Mouse (Mus musculus) midbrain, postnatal 0 days (tissue): ENCODE results near the gene Zranb1. TPM values are rescaled to one million over a fixed set of nuclear protein-coding genes. Genes with fewer than 3 reads are reported as not detected.

Experiments
- ATAC-seq: fragments of 200-750 bp; cut with Nextera tagmentation; 2 replicates; pipeline ENCODE4 v1.8.0; 2017; ENCODE audit warnings: moderate number of reproducible peaks, mild to moderate bottlenecking, moderate TSS enrichment, moderate library complexity; ENCODE audit not compliant: low FRiP score
- DNase-seq: peaks from one replicate; pipeline ENCODE4 v3.0.0-alpha.2; 2015; ENCODE audit warnings: low spot score
- H3K27ac ChIP-seq: fragments of 300-500 bp; sonication (generic); 2 replicates; pipeline ENCODE4 v1.5.1; 2014; ENCODE audit warnings: low read depth, mild to moderate bottlenecking, low read length, mixed read lengths
- H3K27me3 ChIP-seq: fragments of 300-500 bp; sonication (generic); 2 replicates; pipeline ENCODE4 v1.6.1; 2014; ENCODE audit warnings: low read length, control low read depth, mixed read lengths; ENCODE audit not compliant: insufficient read depth
- H3K36me3 ChIP-seq: fragments of 300-500 bp; sonication (generic); 2 replicates; pipeline ENCODE4 v1.6.1; 2014; ENCODE audit warnings: low read length, control low read depth, mixed read lengths; ENCODE audit not compliant: insufficient read depth
- H3K4me1 ChIP-seq: fragments of 300-500 bp; sonication (generic); 2 replicates; pipeline ENCODE4 v1.6.1; 2014; ENCODE audit warnings: mild to moderate bottlenecking, control low read depth, antibody characterized with exemption, low read length, mixed read lengths; ENCODE audit not compliant: insufficient read depth
- H3K4me2 ChIP-seq: fragments of 300-500 bp; sonication (generic); 2 replicates; pipeline ENCODE4 v1.6.1; 2014; ENCODE audit warnings: low read depth, mild to moderate bottlenecking, low read length, mixed read lengths; ENCODE audit not compliant: poor library complexity, severe bottlenecking
- H3K4me3 ChIP-seq: fragments of 300-500 bp; sonication (generic); 2 replicates; pipeline ENCODE4 v1.5.1; 2014; ENCODE audit warnings: low read depth, mild to moderate bottlenecking, low read length, moderate library complexity
- H3K9ac ChIP-seq: fragments of 300-500 bp; sonication (generic); replicated peaks from 2 replicates; pipeline ENCODE4 v1.6.1; 2014; ENCODE audit warnings: mild to moderate bottlenecking, low read length, moderate library complexity, mixed read lengths; ENCODE audit not compliant: poor library complexity, severe bottlenecking
- H3K9me3 ChIP-seq: fragments of 300-500 bp; sonication (generic); 2 replicates; pipeline ENCODE4 v1.6.1; 2016; ENCODE audit warnings: low read length, control low read depth
- CTCF ChIP-seq: IDR thresholded peaks from 2 replicates; pipeline ENCODE4 v1.5.1; 2016; ENCODE audit warnings: antibody characterized with exemption, mild to moderate bottlenecking
- WGBS: fragments of 180-500 bp; shearing (Covaris S2); extraction: QIAGEN DNeasy Blood & Tissue Kit; methylation state at CpG from one replicate; pipeline ENCODE4 v1.1.7; 2014; 5-methylcytosine and 5-hydroxymethylcytosine counted together
- polyA plus RNA-seq: library from polyadenylated mRNA; unstranded; fragments of >200 nt; fragmentation: Nextera tagmentation; extraction: Ambion mirVana; gene quantifications from 2 replicates; pipeline ENCODE4 v1.2.1, GENCODE M21; 2015
- total RNA-seq: library from RNA; depleted of rRNA; stranded (reverse); fragments of >200 nt; gene quantifications from 2 replicates; pipeline ENCODE4 v1.2.3, GENCODE M21; 2014

Zranb1 gene
- total and polyA plus RNA-seq, 2 experiments from 2014 or later, result 28.2 to 45.1 TPM

DNA sequence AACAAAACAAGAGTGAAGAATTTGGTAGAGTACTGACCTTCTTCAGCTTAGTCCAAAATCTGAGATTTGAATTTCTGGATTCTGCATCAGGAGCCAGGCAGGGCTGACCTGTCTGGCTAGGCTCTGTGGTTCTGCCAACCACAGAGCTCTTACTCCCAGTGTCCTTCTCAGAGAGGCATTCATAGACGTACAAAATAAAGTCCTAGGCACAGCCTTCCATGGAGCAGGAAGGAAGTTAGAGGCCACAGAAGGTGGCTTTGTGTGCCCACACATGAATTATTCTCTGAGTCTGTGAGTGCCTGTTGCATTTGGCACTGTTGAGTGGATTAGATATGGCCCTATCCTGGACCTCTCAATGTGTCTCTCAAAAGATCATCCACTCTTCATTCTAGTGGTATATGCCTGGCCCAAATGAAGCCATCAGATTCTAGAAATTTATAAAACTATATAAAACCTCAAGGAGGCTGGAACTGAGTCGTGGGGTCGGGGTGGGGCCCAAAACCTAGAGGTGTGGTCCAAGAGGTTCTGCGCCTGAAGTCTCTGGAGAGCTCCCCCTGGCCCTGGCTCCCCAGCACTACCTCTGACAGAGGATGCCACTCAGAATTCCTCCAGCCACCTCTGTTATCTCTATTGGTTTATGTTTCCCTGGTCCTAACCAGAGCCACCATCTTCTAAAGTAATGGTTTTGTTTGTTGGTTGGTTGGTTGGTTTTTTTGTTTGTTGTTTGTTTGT, 42.3 kb upstream of the Zranb1 start:
- Histone ChIP-seq H3K36me3 (peaks cover 7% of the 10 kb centered on the region; the same call in 1 of the 2 replicates), H3K27ac (no peak overlapping the region), H3K27me3 (no peaks in the 10 kb centered on the region), H3K4me3 (no peak overlapping the region), H3K9ac (no peak overlapping the region), H3K4me1 (no peaks in the 10 kb centered on the region), H3K9me3 (no peaks in the 10 kb centered on the region), H3K4me2 (no peak overlapping the region)
- WGBS, result 67% methylated on average over 4 of the region's 4 CpGs
- no peak for TF ChIP-seq CTCF
- DNase-seq, result no peak
- ATAC-seq, result no peak

DNA sequence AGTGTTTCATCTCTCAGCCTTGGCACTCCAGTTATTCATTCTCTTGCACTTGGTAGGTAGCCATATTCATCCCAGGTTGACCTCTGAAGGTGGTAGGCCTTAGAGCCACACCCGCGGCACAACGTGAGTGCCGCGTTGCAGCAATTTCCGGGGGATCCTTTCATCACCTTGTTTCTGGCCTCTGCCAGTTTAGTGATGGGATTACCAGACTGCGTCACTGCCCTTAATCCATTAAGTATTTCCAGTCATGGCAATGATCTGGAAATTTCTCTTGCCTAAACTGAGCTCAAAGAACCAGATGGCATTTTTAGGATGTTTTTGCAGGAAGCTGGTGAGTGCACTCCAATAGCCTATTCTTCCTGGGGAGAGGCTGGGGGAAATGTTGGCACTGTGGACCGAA, 41.3 kb upstream of the Zranb1 start:
- Histone ChIP-seq H3K4me1 (no peaks in the 10 kb centered on the region), H3K9ac (no peak overlapping the region), H3K27me3 (no peaks in the 10 kb centered on the region), H3K27ac (no peak overlapping the region), H3K9me3 (no peaks in the 10 kb centered on the region), H3K36me3 (no peaks in the 10 kb centered on the region), H3K4me2 (no peak overlapping the region), H3K4me3 (no peak overlapping the region)
- 89% methylated on average over 8 of the region's 8 CpGs for WGBS
- DNase-seq, result no peak
- no peak for ATAC-seq
- no peak for TF ChIP-seq CTCF

DNA sequence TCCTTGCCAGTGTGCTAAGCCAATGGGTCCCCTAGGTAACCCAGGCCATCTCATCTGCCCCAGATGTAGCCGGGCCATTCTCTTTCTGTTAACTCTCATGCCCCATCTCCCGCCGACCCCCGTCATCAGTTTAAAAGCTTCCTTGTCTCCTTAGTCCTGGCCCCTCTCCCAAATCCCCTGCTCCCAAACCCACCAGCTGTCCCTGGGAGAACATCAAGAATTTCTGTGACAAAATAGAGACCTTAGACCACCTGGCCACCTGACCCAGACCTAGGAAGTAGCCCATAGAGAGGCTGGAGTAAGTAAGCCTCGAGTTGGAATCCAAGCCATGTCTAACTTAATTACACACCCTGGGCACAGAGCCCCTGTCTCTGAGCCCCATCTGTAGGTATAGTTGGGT, 40.7 kb upstream of the Zranb1 start:
- H3K9me3 ChIP-seq, result no peaks in the 10 kb centered on the region
- no peaks in the 10 kb centered on the region for H3K36me3 ChIP-seq
- WGBS, result 82% methylated on average over 5 of the region's 5 CpGs
- no peak overlapping the region for H3K27ac ChIP-seq
- TF ChIP-seq CTCF, result no peak
- H3K9ac ChIP-seq, result no peak overlapping the region
- no peaks in the 10 kb centered on the region for H3K4me1 ChIP-seq
- H3K27me3 ChIP-seq, result no peaks in the 10 kb centered on the region
- DNase-seq (no peak), ATAC-seq (no peak)
- H3K4me2 ChIP-seq, result no peak overlapping the region
- H3K4me3 ChIP-seq, result no peak overlapping the region

DNA sequence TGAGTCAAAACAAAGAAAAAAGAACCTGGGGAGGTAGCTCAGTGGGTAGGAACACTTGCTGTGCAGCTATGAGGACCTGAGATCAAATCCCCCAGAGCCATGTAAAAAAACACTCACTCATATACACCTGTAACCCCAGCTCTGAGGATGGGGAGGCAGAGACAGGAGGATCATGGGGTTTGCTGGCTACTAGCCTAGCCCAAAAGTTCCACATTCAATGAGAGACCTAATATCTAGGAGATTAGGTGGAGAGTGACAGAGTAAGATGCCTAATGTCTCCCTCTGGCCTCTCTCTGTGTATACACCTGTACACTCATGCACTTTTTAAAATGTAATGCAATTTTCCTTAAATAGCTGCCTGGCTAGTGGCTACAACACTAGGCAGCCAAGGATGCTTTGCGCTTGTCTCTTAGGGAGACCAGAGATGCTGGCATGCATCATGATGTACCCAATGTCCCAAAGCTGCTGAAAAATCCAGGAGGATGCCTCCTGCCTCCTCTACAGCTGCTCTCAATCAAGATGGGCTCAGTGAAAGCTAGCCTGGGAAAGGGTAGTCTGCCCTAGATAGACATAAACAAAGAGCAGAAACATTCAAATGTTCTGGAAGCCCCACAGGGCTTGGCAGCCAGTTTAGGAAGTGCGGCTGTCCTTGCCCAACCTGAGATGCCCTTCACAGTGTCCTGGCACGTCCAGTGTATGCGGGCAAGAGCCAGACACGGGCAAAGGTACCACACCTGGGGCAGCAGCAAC, 39.2 kb upstream of the Zranb1 start:
- Histone ChIP-seq H3K36me3 (no peaks in the 10 kb centered on the region), H3K9ac (no peak overlapping the region), H3K27ac (no peak overlapping the region), H3K27me3 (no peaks in the 10 kb centered on the region), H3K4me1 (no peaks in the 10 kb centered on the region), H3K4me3 (no peak overlapping the region), H3K4me2 (no peak overlapping the region), H3K9me3 (no peaks in the 10 kb centered on the region)
- DNase-seq, result no peak
- 81% methylated on average over 5 of the region's 5 CpGs for WGBS
- no peak for TF ChIP-seq CTCF
- ATAC-seq, result no peak

DNA sequence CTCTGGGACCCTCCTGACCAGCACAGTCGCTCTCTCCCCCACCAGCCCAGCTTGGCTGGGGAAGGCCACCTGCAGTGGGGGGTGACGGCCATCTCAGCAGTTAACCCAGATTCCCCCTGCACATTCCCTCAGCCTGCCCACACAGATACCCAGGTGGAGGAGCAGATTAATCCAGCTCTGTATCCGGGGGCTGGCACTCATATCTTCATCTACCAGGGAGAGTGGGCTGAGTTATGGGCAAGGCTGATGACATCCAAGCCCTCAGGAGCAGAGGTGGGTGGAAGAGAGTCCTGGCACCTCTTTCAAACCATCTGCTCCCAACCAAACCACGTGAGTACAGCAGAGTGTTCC, 38.7 kb upstream of the Zranb1 start:
- Histone ChIP-seq H3K4me3 (no peak overlapping the region), H3K9me3 (no peaks in the 10 kb centered on the region), H3K27me3 (no peaks in the 10 kb centered on the region), H3K9ac (no peak overlapping the region), H3K4me2 (no peak overlapping the region), H3K27ac (no peak overlapping the region), H3K4me1 (no peaks in the 10 kb centered on the region), H3K36me3 (no peaks in the 10 kb centered on the region)
- no peak for TF ChIP-seq CTCF
- ATAC-seq, result no peak
- DNase-seq, result peak; percentile 28
- 61% methylated on average over 4 of the region's 4 CpGs for WGBS

DNA sequence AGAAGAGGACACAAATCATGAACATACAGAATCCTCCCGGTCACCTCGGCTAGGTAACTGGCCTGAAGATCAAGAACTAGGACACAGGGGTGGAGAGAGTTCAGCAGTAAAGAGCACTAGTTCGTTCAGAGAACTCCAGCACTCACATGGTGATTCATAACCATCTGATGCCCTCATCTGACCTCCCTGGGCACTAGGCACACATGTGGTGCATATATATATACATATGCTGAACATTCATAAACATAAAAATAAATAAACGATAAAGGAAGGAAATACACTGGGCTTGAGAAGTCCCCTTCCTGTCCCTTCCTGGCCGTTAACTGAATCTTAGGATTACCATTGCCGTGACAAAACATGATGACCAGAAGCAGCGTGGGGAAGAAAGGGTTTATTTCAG, 38.1 kb upstream of the Zranb1 start:
- H3K36me3 ChIP-seq, result no peaks in the 10 kb centered on the region
- no peak overlapping the region for H3K4me3 ChIP-seq
- H3K9me3 ChIP-seq, result no peaks in the 10 kb centered on the region
- no peak for TF ChIP-seq CTCF
- no peak for DNase-seq
- H3K27me3 ChIP-seq, result no peaks in the 10 kb centered on the region
- no peak for ATAC-seq
- H3K9ac ChIP-seq, result no peak overlapping the region
- WGBS, result 84% methylated on average over 7 of the region's 7 CpGs
- no peak overlapping the region for H3K27ac ChIP-seq
- H3K4me1 ChIP-seq, result no peaks in the 10 kb centered on the region
- no peak overlapping the region for H3K4me2 ChIP-seq
